Mouse (Mus musculus): ENCODE results near the gene Fezf2. TPM values are rescaled to one million over a fixed set of nuclear protein-coding genes. Genes with fewer than 3 reads are reported as not detected.

The Fezf2 gene
- polyA plus RNA-seq, 1 experiment from 2014 or later = not detected

- Histone ChIP-seq H3K4me3 (ENCODE audit: low read depth, low read length) (no peak overlapping the region), H3K36me3 (ENCODE audit: insufficient read depth) (no peaks in the 10 kb centered on the region), H3K4me2 (no peak overlapping the region), H3K9me3 (ENCODE audit: low read depth, low read length) (no peaks in the 10 kb centered on the region), H3K4me1 (ENCODE audit: insufficient read depth) (no peaks in the 10 kb centered on the region), H3K27ac (ENCODE audit: low read depth) (no peak overlapping the region), H3K27me3 (ENCODE audit: insufficient read depth, low read length) (peaks cover 99% of the 10 kb centered on the region), H3K9ac (no peak overlapping the region)
- no peak for ATAC-seq (ENCODE audit: insufficient read depth)
- DNase-seq = no peak
- 4% methylated on average over 24 of the region's 24 CpGs for WGBS
- no peak for TF ChIP-seq CTCF (IDR thresholded peaks at IDR 0.05; ENCODE audit: low read depth)
Observed at GRCm38 (mm10) chr14:12341789-12342457, 6.1 kb downstream of the Fezf2 start.

- H3K9ac ChIP-seq = no peak overlapping the region
- ATAC-seq (ENCODE audit: insufficient read depth) = no peak
- H3K27me3 ChIP-seq (ENCODE audit: insufficient read depth, low read length) = peaks cover 99% of the 10 kb centered on the region
- H3K4me1 ChIP-seq (ENCODE audit: insufficient read depth) = no peaks in the 10 kb centered on the region
- no peaks in the 10 kb centered on the region for H3K36me3 ChIP-seq (ENCODE audit: insufficient read depth)
- H3K9me3 ChIP-seq (ENCODE audit: low read depth, low read length) = no peaks in the 10 kb centered on the region
- no peak for DNase-seq
- H3K27ac ChIP-seq (ENCODE audit: low read depth) = no peak overlapping the region
- H3K4me3 ChIP-seq (ENCODE audit: low read depth, low read length) = 0 out of 2 replicates have a peak overlapping the region, but pooled peaks have one; percentile 12
- H3K4me2 ChIP-seq = 0 out of 2 replicates have a peak overlapping the region, but pooled peaks have one; percentile 0
- TF ChIP-seq CTCF (IDR thresholded peaks at IDR 0.05; ENCODE audit: low read depth) = peak; percentile 12; the same call in 1 of the 2 replicates
- under 1% methylated on average over 42 of the region's 42 CpGs for WGBS
Observed at GRCm38 (mm10) chr14:12341075-12341788, 6.8 kb downstream of the Fezf2 start.

- Histone ChIP-seq H3K9me3 (ENCODE audit: low read depth, low read length) (no peaks in the 10 kb centered on the region), H3K36me3 (ENCODE audit: insufficient read depth) (no peaks in the 10 kb centered on the region), H3K9ac (no peak overlapping the region), H3K27me3 (ENCODE audit: insufficient read depth, low read length) (peaks cover 99% of the 10 kb centered on the region), H3K4me2 (no peak overlapping the region), H3K4me3 (ENCODE audit: low read depth, low read length) (no peak overlapping the region), H3K27ac (ENCODE audit: low read depth) (no peak overlapping the region), H3K4me1 (ENCODE audit: insufficient read depth) (no peaks in the 10 kb centered on the region)
- under 1% methylated on average over 19 of the region's 19 CpGs for WGBS
- no peak for TF ChIP-seq CTCF (IDR thresholded peaks at IDR 0.05; ENCODE audit: low read depth)
- no peak for ATAC-seq (ENCODE audit: insufficient read depth)
- no peak for DNase-seq
Observed at GRCm38 (mm10) chr14:12340238-12341074, 7.5 kb downstream of the Fezf2 start.

- WGBS = 3% methylated on average over 10 of the region's 10 CpGs
- TF ChIP-seq CTCF (IDR thresholded peaks at IDR 0.05; ENCODE audit: low read depth) = no peak
Observed at GRCm38 (mm10) chr14:12338811-12339565, 9.0 kb downstream of the Fezf2 start.

GRCm38 (mm10) chr14:12337998-12338809 lies 9.8 kb downstream of the Fezf2 start:
- Histone ChIP-seq H3K4me1 (ENCODE audit: insufficient read depth) (no peaks in the 10 kb centered on the region), H3K4me2 (no peak overlapping the region), H3K27ac (ENCODE audit: low read depth) (no peak overlapping the region), H3K9ac (no peak overlapping the region), H3K27me3 (ENCODE audit: insufficient read depth, low read length) (peaks cover 90% of the 10 kb centered on the region), H3K4me3 (ENCODE audit: low read depth, low read length) (no peak overlapping the region), H3K9me3 (ENCODE audit: low read depth, low read length) (no peaks in the 10 kb centered on the region), H3K36me3 (ENCODE audit: insufficient read depth) (no peaks in the 10 kb centered on the region)
- TF ChIP-seq CTCF (IDR thresholded peaks at IDR 0.05; ENCODE audit: low read depth) = no peak
- ATAC-seq (ENCODE audit: insufficient read depth) = no peak
- DNase-seq = no peak
- 2% methylated on average over 16 of the region's 16 CpGs for WGBS

More at GRCm38 (mm10) chr14:12338811-12339565, 9.0 kb downstream of the Fezf2 start:
- Histone ChIP-seq H3K9me3 (ENCODE audit: low read depth, low read length) (no peaks in the 10 kb centered on the region), H3K9ac (no peak overlapping the region), H3K27me3 (ENCODE audit: insufficient read depth, low read length) (peaks cover 98% of the 10 kb centered on the region), H3K36me3 (ENCODE audit: insufficient read depth) (no peaks in the 10 kb centered on the region), H3K4me1 (ENCODE audit: insufficient read depth) (no peaks in the 10 kb centered on the region), H3K4me2 (no peak overlapping the region), H3K27ac (ENCODE audit: low read depth) (no peak overlapping the region), H3K4me3 (ENCODE audit: low read depth, low read length) (no peak overlapping the region)
- ATAC-seq (ENCODE audit: insufficient read depth) (no peak), DNase-seq (no peak)

All from lung, embryonic 14.5 days (tissue).